Mouse (Mus musculus) Muller cell, postnatal 12 days (primary cell): Measurements from ENCODE around the gene Gse1.
A peak's percentile ranks its signal among the peaks of the same experiment; 100 is the strongest.

Source experiments
- DNase-seq: peaks from one replicate; pipeline ENCODE4 v3.0.0-alpha.2; 2015; ENCODE audit errors: inconsistent ontology term

The Gse1 gene

GRCm38 (mm10) chr8:120374514-120374913 is 146.3 kb downstream of the Gse1 start:
- DNase-seq = no peak

GRCm38 (mm10) chr8:120375170-120375569 is 146.9 kb downstream of the Gse1 start:
- no peak for DNase-seq

GRCm38 (mm10) chr8:120376215-120376614 is 148.0 kb downstream of the Gse1 start:
- DNase-seq = no peak

- DNase-seq = no peak
Measured at GRCm38 (mm10) chr8:120376847-120377802, 148.9 kb downstream of the Gse1 start.

GRCm38 (mm10) chr8:120377803-120378189 is 149.5 kb downstream of the Gse1 start:
- DNase-seq = no peak

GRCm38 (mm10) chr8:120378306-120378705 is 150.1 kb downstream of the Gse1 start:
- peak; percentile 46 for DNase-seq

GRCm38 (mm10) chr8:120379015-120379414 is 150.8 kb downstream of the Gse1 start:
- no peak for DNase-seq

GRCm38 (mm10) chr8:120381865-120382264 is 153.6 kb downstream of the Gse1 start:
- DNase-seq = no peak

- peak; percentile 99 for DNase-seq
Measured at GRCm38 (mm10) chr8:120382436-120383203, 154.4 kb downstream of the Gse1 start.

- no peak for DNase-seq
Measured at GRCm38 (mm10) chr8:120383204-120383560, 154.9 kb downstream of the Gse1 start.

GRCm38 (mm10) chr8:120383713-120384112 is 155.5 kb downstream of the Gse1 start:
- no peak for DNase-seq

GRCm38 (mm10) chr8:120384745-120385144 is 156.5 kb downstream of the Gse1 start:
- DNase-seq = no peak

- DNase-seq = no peak
Measured at GRCm38 (mm10) chr8:120388246-120388645, 160.0 kb downstream of the Gse1 start.

- DNase-seq = no peak
Measured at GRCm38 (mm10) chr8:120390598-120390997, 162.3 kb downstream of the Gse1 start.

GRCm38 (mm10) chr8:120391856-120392255 is 163.6 kb downstream of the Gse1 start:
- DNase-seq = no peak

GRCm38 (mm10) chr8:120393085-120393484 is 164.8 kb downstream of the Gse1 start:
- DNase-seq = no peak

GRCm38 (mm10) chr8:120393871-120394275 is 165.6 kb downstream of the Gse1 start:
- no peak for DNase-seq

- DNase-seq = no peak
Measured at GRCm38 (mm10) chr8:120395892-120396291, 167.6 kb downstream of the Gse1 start.

GRCm38 (mm10) chr8:120396756-120397155 is 168.5 kb downstream of the Gse1 start:
- no peak for DNase-seq

- no peak for DNase-seq
Measured at GRCm38 (mm10) chr8:120397444-120398411, 169.5 kb downstream of the Gse1 start.

GRCm38 (mm10) chr8:120399212-120399934 is 171.1 kb downstream of the Gse1 start:
- DNase-seq = no peak
